23 mouse cellular contexts compared by ENCODE assay signal in the genomic region with DNA sequence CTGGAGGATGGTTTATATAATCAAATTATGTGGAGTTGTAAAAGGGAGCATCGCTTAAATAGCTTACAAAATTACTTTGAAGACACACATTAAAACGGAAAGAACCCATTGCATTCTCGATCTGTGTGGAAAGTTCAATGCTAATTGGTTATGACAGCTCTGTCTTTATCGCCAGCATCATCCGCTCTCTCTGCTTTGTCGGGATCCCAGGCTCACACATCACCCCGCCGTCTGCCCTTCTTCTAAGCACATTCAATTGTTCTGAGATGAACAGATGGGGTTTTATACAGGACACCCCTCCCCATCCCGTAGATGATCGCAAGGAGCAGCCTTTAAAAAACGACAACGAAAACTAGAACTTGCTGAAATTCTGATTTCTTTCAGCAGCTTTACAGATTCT. TPM values are rescaled to one million over a fixed set of nuclear protein-coding genes. Genes with fewer than 3 reads are reported as not detected.
DNase-seq lines count a peak whose midpoint lies in the region; ATAC-seq and TF ChIP-seq lines count a peak whose summit lies in the region.
"Had no signal": no experiment of that assay in that cellular context is flagged by ENCODE, and none has a peak within 500 bp of the region (broad histone marks: within the 10 kb centered on the region; RNA-seq: fewer than 3 reads in every experiment).

No protein-coding gene starts in this region.

- no peak for TF ChIP-seq CTCF in hindbrain, postnatal 0 days (IDR thresholded peaks at IDR 0.05; ENCODE audit: low read depth)

- no peaks in the 10 kb centered on the region for H3K9me3 ChIP-seq in hindbrain, postnatal 0 days (ENCODE audit: low read length)
- H3K9me3 ChIP-seq in hindbrain, embryonic 16.5 days (ENCODE audit: control insufficient read depth, low read length): no peaks in the 10 kb centered on the region
- no peaks in the 10 kb centered on the region for H3K9me3 ChIP-seq in midbrain, embryonic 11.5 days (ENCODE audit: control insufficient read depth, low read length)
- H3K9me3 ChIP-seq: embryonic facial prominence, embryonic 12.5 days; limb, embryonic 13.5 days; liver, embryonic 15.5 days; neural tube, embryonic 15.5 days; stomach, embryonic 15.5 days had no signal

- H3K36me3 ChIP-seq in hindbrain, postnatal 0 days (ENCODE audit: insufficient read depth, low read length): no peaks in the 10 kb centered on the region
- H3K36me3 ChIP-seq in hindbrain, embryonic 16.5 days (ENCODE audit: control insufficient read depth, insufficient read depth, low read length): no peaks in the 10 kb centered on the region
- H3K36me3 ChIP-seq in midbrain, embryonic 11.5 days (ENCODE audit: control insufficient read depth, insufficient read depth, low read length): no peaks in the 10 kb centered on the region
- H3K36me3 ChIP-seq: embryonic facial prominence, embryonic 12.5 days; limb, embryonic 13.5 days; liver, embryonic 15.5 days; neural tube, embryonic 15.5 days; stomach, embryonic 15.5 days had no signal

- ATAC-seq in hindbrain, postnatal 0 days: peak; percentile 53; the same call in 1 of the 2 replicates
- ATAC-seq in hindbrain, embryonic 16.5 days: no peak
- ATAC-seq in midbrain, embryonic 11.5 days (ENCODE audit: low FRiP score): peak; percentile 78; the same call in 1 of the 2 replicates
- ATAC-seq: intestine, postnatal 0 days; lung, postnatal 0 days had no signal

- H3K27me3 ChIP-seq in hindbrain, postnatal 0 days (ENCODE audit: insufficient read depth, low read length): no peaks in the 10 kb centered on the region
- H3K27me3 ChIP-seq in hindbrain, embryonic 16.5 days (replicated peaks; ENCODE audit: control insufficient read depth, insufficient read depth, low read length): no peaks in the 10 kb centered on the region
- no peaks in the 10 kb centered on the region for H3K27me3 ChIP-seq in midbrain, embryonic 11.5 days (ENCODE audit: control insufficient read depth, insufficient read depth, low read length)
- H3K27me3 ChIP-seq: CH12.LX; embryonic facial prominence, embryonic 12.5 days; limb, embryonic 13.5 days; liver, embryonic 15.5 days; neural tube, embryonic 15.5 days; stomach, embryonic 15.5 days had no signal

- no peak overlapping the region for H3K4me3 ChIP-seq in hindbrain, postnatal 0 days (ENCODE audit: low read length)
- H3K4me3 ChIP-seq in hindbrain, embryonic 16.5 days (ENCODE audit: low read length): no peak overlapping the region
- H3K4me3 ChIP-seq in midbrain, embryonic 11.5 days (ENCODE audit: low read depth, low read length): no peak overlapping the region
- H3K4me3 ChIP-seq: embryonic facial prominence, embryonic 12.5 days; heart, adult 2 months; left cerebral cortex, adult 2 months; limb, embryonic 13.5 days; liver, embryonic 15.5 days; neural tube, embryonic 15.5 days; stomach, embryonic 15.5 days had no signal

- no peak overlapping the region for H3K27ac ChIP-seq in hindbrain, postnatal 0 days
- no peak overlapping the region for H3K27ac ChIP-seq in hindbrain, embryonic 16.5 days (ENCODE audit: low read depth, low read length)
- H3K27ac ChIP-seq in midbrain, embryonic 11.5 days (ENCODE audit: low read depth, low read length): no peak overlapping the region
- H3K27ac ChIP-seq: embryonic facial prominence, embryonic 12.5 days; heart, adult 2 months; kidney, postnatal 0 days; left cerebral cortex, adult 2 months; limb, embryonic 13.5 days; liver, embryonic 15.5 days; neural tube, embryonic 15.5 days; stomach, embryonic 15.5 days had no signal

- peak; percentile 21 to 39 for DNase-seq in cerebellum, postnatal 14 days
- DNase-seq in cerebellum, adult 9-11 months: no peak
- peak; percentile 48 for DNase-seq in hindbrain, postnatal 0 days (ENCODE audit: low spot score)
- peak; percentile 88 for DNase-seq in midbrain, embryonic 11.5 days (ENCODE audit: low spot score, missing footprints)
- DNase-seq in retina, postnatal 1 day: peak; percentile 93
- no peak for DNase-seq in right cerebral cortex, adult 18-20 months
- no peak for DNase-seq in adrenal gland, adult 2 months
- DNase-seq: adrenal gland, postnatal 14 days; gastrocnemius, postnatal 10 days; heart, adult 2 months; spleen, adult 18-20 months; thymus, adult 2 months had no signal

- no peak overlapping the region for H3K9ac ChIP-seq in hindbrain, postnatal 0 days (replicated peaks; ENCODE audit: low read length)
- no peak overlapping the region for H3K9ac ChIP-seq in hindbrain, embryonic 16.5 days (ENCODE audit: low read depth, low read length)
- no peak overlapping the region for H3K9ac ChIP-seq in midbrain, embryonic 11.5 days (ENCODE audit: low read length)
- H3K9ac ChIP-seq: embryonic facial prominence, embryonic 12.5 days; limb, embryonic 13.5 days; liver, embryonic 15.5 days; neural tube, embryonic 15.5 days; stomach, embryonic 15.5 days had no signal

- no peak overlapping the region; the same call in 1 of the 2 replicates for H3K4me2 ChIP-seq in hindbrain, postnatal 0 days (ENCODE audit: low read depth, low read length)
- H3K4me2 ChIP-seq in hindbrain, embryonic 16.5 days (ENCODE audit: low read length): no peak overlapping the region; the same call in 1 of the 2 replicates
- no peak overlapping the region for H3K4me2 ChIP-seq in midbrain, embryonic 11.5 days
- H3K4me2 ChIP-seq: embryonic facial prominence, embryonic 12.5 days; limb, embryonic 13.5 days; liver, embryonic 15.5 days; neural tube, embryonic 15.5 days; stomach, embryonic 15.5 days had no signal

- H3K4me1 ChIP-seq in hindbrain, postnatal 0 days (ENCODE audit: insufficient read depth, low read length): no peaks in the 10 kb centered on the region
- no peaks in the 10 kb centered on the region for H3K4me1 ChIP-seq in hindbrain, embryonic 16.5 days (ENCODE audit: control insufficient read depth, insufficient read depth, low read depth, low read length)
- H3K4me1 ChIP-seq in midbrain, embryonic 11.5 days (ENCODE audit: control insufficient read depth, insufficient read depth, low read length): peaks cover 16% of the 10 kb centered on the region
- H3K4me1 ChIP-seq: stomach, embryonic 15.5 days had no signal

- 49% methylated on average over 12 of the region's 12 CpGs for WGBS in hindbrain, postnatal 0 days
- WGBS in hindbrain, embryonic 16.5 days: 55% methylated on average over 12 of the region's 12 CpGs
- WGBS in midbrain, embryonic 11.5 days: 55% methylated on average over 12 of the region's 12 CpGs

RNA-seq across cellular contexts. Expression of gene Qk, which starts 37.7 kb away (rescaled TPM):
- 466 and 482 TPM in 2 replicates for total RNA-seq in hindbrain, postnatal 0 days (2014; rRNA removed)
- polyA plus RNA-seq in hindbrain, postnatal 0 days (2015; fragmentation: Nextera tagmentation; extraction: Ambion mirVana): 66.7 and 77.3 TPM in 2 replicates
- 46.3 and 47.5 TPM in 2 replicates for polyA plus RNA-seq in hindbrain, embryonic 16.5 days (2015; fragmentation: Nextera tagmentation; extraction: Ambion mirVana)
- polyA plus RNA-seq in midbrain, embryonic 11.5 days (2014; fragmentation: Nextera tagmentation; extraction: Ambion mirVana): 63.2 and 73.7 TPM in 2 replicates
- 100 to 1,000 TPM; 221 to 236 TPM for total RNA-seq in adrenal gland, adult 2 months (2021)
- 61.6 and 97.6 TPM in 2 replicates for polyA plus RNA-seq in adrenal gland, adult 2 months (2012; rRNA removed)

Comparison
In these comparisons a context has a peak if more than half of its experiments do, and no peak if none do; other contexts are left out.
1. DNase-seq: peak in cerebellum, postnatal 14 days (2 of 2), hindbrain, postnatal 0 days (single experiment), midbrain, embryonic 11.5 days (single experiment) and retina, postnatal 1 day (single experiment); none in cerebellum, adult 9-11 months (single experiment), right cerebral cortex, adult 18-20 months (single experiment) and adrenal gland, adult 2 months (single experiment).